Mouse (Mus musculus) ZHBTc4 (cell line): Measurements from ENCODE around the gene Psmd4.
"Not testable (repeated sequence)": the region's sequence is repeated elsewhere in the genome, so short reads cannot be mapped to it uniquely, and the experiment has no call there.

Experiments used
- DNase-seq: peaks from one replicate; pipeline ENCODE4 v3.0.0-alpha.2; 2011; ENCODE audit warnings: low read depth, low spot score

The Psmd4 gene

GRCm38 (mm10) chr3:95025202-95025601 lies 17.2 kb downstream of the Psmd4 start:
- no peak for DNase-seq

GRCm38 (mm10) chr3:95024551-95024950 lies 17.9 kb downstream of the Psmd4 start:
- peak; percentile 66 for DNase-seq

GRCm38 (mm10) chr3:95020956-95021355 lies 21.5 kb downstream of the Psmd4 start:
- not testable (repeated sequence) for DNase-seq

- no peak for DNase-seq
Observed at GRCm38 (mm10) chr3:95018741-95019140, 23.7 kb downstream of the Psmd4 start.

GRCm38 (mm10) chr3:95016532-95017056 lies 25.8 kb downstream of the Psmd4 start:
- no peak for DNase-seq

GRCm38 (mm10) chr3:95015891-95016531 lies 26.4 kb downstream of the Psmd4 start:
- DNase-seq, result peak; percentile 99

- peak; percentile 100 for DNase-seq
Observed at GRCm38 (mm10) chr3:95015337-95015872, 27.0 kb downstream of the Psmd4 start, which contains the start of gene Zfp687. Gene Zfp687 (minus strand): TSS chr3:95015448.

- DNase-seq, result peak; percentile 74
Observed at GRCm38 (mm10) chr3:95014428-95015151, 27.8 kb downstream of the Psmd4 start.

- peak; percentile 31 for DNase-seq
Observed at GRCm38 (mm10) chr3:95013699-95014427, 28.6 kb downstream of the Psmd4 start.

GRCm38 (mm10) chr3:95012982-95013381 lies 29.4 kb downstream of the Psmd4 start:
- no peak for DNase-seq

- no peak for DNase-seq
Observed at GRCm38 (mm10) chr3:95010396-95010795, 32.0 kb downstream of the Psmd4 start.

- no peak for DNase-seq
Observed at GRCm38 (mm10) chr3:95007706-95008105, 34.7 kb downstream of the Psmd4 start.

- DNase-seq, result no peak
Observed at GRCm38 (mm10) chr3:95005651-95006050, 36.8 kb downstream of the Psmd4 start.

- DNase-seq, result no peak
Observed at GRCm38 (mm10) chr3:95003273-95003672, 39.1 kb downstream of the Psmd4 start.

GRCm38 (mm10) chr3:95002569-95002968 lies 39.8 kb downstream of the Psmd4 start:
- no peak for DNase-seq

GRCm38 (mm10) chr3:94996946-94997345 lies 45.5 kb downstream of the Psmd4 start:
- DNase-seq, result peak; percentile 72

- peak; percentile 33 for DNase-seq
Observed at GRCm38 (mm10) chr3:94989159-94989761, 53.2 kb downstream of the Psmd4 start.

GRCm38 (mm10) chr3:94987578-94987977 lies 54.8 kb downstream of the Psmd4 start:
- no peak for DNase-seq

GRCm38 (mm10) chr3:94985513-94985912 lies 56.9 kb downstream of the Psmd4 start:
- DNase-seq, result no peak

- no peak for DNase-seq
Observed at GRCm38 (mm10) chr3:94984312-94984711, 58.1 kb downstream of the Psmd4 start.
